Mouse (Mus musculus) CH12.LX (cell line): Measurements from ENCODE around the gene Myo1d. TPM values are rescaled to one million over a fixed set of nuclear protein-coding genes. Genes with fewer than 3 reads are reported as not detected.

Experiments
- DNase-seq: peaks from one replicate; pipeline ENCODE4 v3.0.0-alpha.2; 2013; ENCODE audit errors: extremely low read depth
- H3K27ac ChIP-seq: 2 replicates; pipeline ENCODE4 v1.5.1; 2012; ENCODE audit warnings: low read depth, mild to moderate bottlenecking, control low read depth, moderate library complexity; ENCODE audit not compliant: insufficient read depth
- H3K27me3 ChIP-seq: replicated peaks from 2 replicates; pipeline ENCODE3; 2012; ENCODE audit warnings: inconsistent platforms
- H3K36me3 ChIP-seq, 2 experiments: replicated peaks in 1 of 2; 2 replicates each; pipeline versions ENCODE3 to v1.6.1; 2012; ENCODE audit warnings: inconsistent platforms in 1 of 2, low read length in 1 of 2, mild to moderate bottlenecking in 1 of 2, mixed read lengths in 1 of 2, moderate library complexity in 1 of 2; ENCODE audit not compliant: control insufficient read depth in 1 of 2, insufficient read depth in 1 of 2
- H3K4me1 ChIP-seq, 2 experiments: 2 replicates each; pipeline ENCODE4 v1.6.1; 2012; ENCODE audit warnings: inconsistent platforms in 1 of 2, moderate library complexity in 1 of 2; ENCODE audit not compliant: insufficient read depth in 2 of 2, control insufficient read depth in 1 of 2
- H3K4me2 ChIP-seq: 2 replicates; pipeline ENCODE4 v1.6.1; 2012; ENCODE audit warnings: low read depth, mild to moderate bottlenecking, control low read depth; ENCODE audit not compliant: poor library complexity, insufficient read depth, severe bottlenecking
- H3K4me3 ChIP-seq, 3 experiments: fragments of 150-350 bp in 1 of 3; sonication (generic) in 1 of 3; replicated peaks in 1 of 3; 2 replicates each; pipeline versions ENCODE3 to v1.5.1; 2011 to 2012; ENCODE audit warnings: low read depth in 2 of 3, low read length in 2 of 3, mild to moderate bottlenecking in 2 of 3, moderate library complexity in 2 of 3, control low read depth in 1 of 3, improper control_type of control experiment in 1 of 3, inconsistent platforms in 1 of 3, mixed read lengths in 1 of 3; ENCODE audit not compliant: poor library complexity in 1 of 3
- H3K79me2 ChIP-seq: replicated peaks from 2 replicates; pipeline ENCODE4 v1.6.1; 2012; ENCODE audit warnings: mild to moderate bottlenecking, moderate library complexity; ENCODE audit not compliant: control insufficient read depth, poor library complexity, insufficient read depth, severe bottlenecking; ENCODE audit errors: extremely low read depth
- H3K9ac ChIP-seq: 2 replicates; pipeline ENCODE4 v1.6.1; 2012; ENCODE audit warnings: low read depth, mild to moderate bottlenecking, control low read depth, moderate library complexity; ENCODE audit not compliant: insufficient read depth
- H3K9me3 ChIP-seq: replicated peaks from 2 replicates; pipeline ENCODE3; 2012; ENCODE audit warnings: low read length, inconsistent platforms, mixed read lengths
- ELF1 ChIP-seq: IDR thresholded peaks from 2 replicates; pipeline ENCODE4 v1.6.1; 2014; ENCODE audit warnings: low read depth, mild to moderate bottlenecking, inconsistent platforms, low read length, improper control_type of control experiment
- EP300 ChIP-seq: IDR thresholded peaks from 2 replicates; pipeline ENCODE4 v1.6.1; 2011; ENCODE audit warnings: low read length, improper control_type of control experiment
- HCFC1 ChIP-seq: IDR thresholded peaks from 2 replicates; pipeline ENCODE4 v1.6.1; 2012; ENCODE audit warnings: low read depth, mild to moderate bottlenecking, inconsistent platforms, low read length, improper control_type of control experiment
- JUN ChIP-seq: IDR thresholded peaks from 2 replicates; pipeline ENCODE4 v1.6.1; 2011; ENCODE audit warnings: low read depth, mild to moderate bottlenecking, low read length, improper control_type of control experiment, moderate library complexity; ENCODE audit not compliant: insufficient read depth
- JUND ChIP-seq: conservative IDR thresholded peaks from 2 replicates; pipeline ENCODE4 v1.6.1; 2011; ENCODE audit warnings: low read depth, low read length, improper control_type of control experiment
- KAT2A ChIP-seq: IDR thresholded peaks from 2 replicates; pipeline ENCODE4 v1.6.1; 2012; ENCODE audit warnings: low read length, improper control_type of control experiment, inconsistent platforms; ENCODE audit not compliant: insufficient replicate concordance
- MAX ChIP-seq: IDR thresholded peaks from 2 replicates; pipeline ENCODE4 v1.6.1; 2011; ENCODE audit warnings: low read length, improper control_type of control experiment
- MEF2A ChIP-seq: IDR thresholded peaks from 2 replicates; pipeline ENCODE4 v1.6.1; 2014; ENCODE audit warnings: low read depth, mild to moderate bottlenecking, inconsistent platforms, low read length, improper control_type of control experiment, borderline replicate concordance
- MXI1 ChIP-seq: IDR thresholded peaks from 2 replicates; pipeline ENCODE4 v1.6.1; 2011; ENCODE audit warnings: mild to moderate bottlenecking, low read depth, low read length, improper control_type of control experiment
- MYC ChIP-seq: IDR thresholded peaks from 2 replicates; pipeline ENCODE4 v1.6.1; 2011; ENCODE audit warnings: low read depth, mild to moderate bottlenecking, improper control_type of control experiment, low read length
- NELFE ChIP-seq: IDR thresholded peaks from 2 replicates; pipeline ENCODE4 v1.6.1; 2011; ENCODE audit warnings: low read depth, low read length, improper control_type of control experiment
- NRF1 ChIP-seq: IDR thresholded peaks from 2 replicates; pipeline ENCODE4 v1.6.1; 2014; ENCODE audit warnings: low read depth, mild to moderate bottlenecking, inconsistent platforms, low read length, improper control_type of control experiment, moderate library complexity
- POLR2A ChIP-seq: IDR thresholded peaks from 2 replicates; pipeline ENCODE4 v1.6.1; 2011; ENCODE audit warnings: low read depth, mild to moderate bottlenecking, improper control_type of control experiment, low read length
- TBP ChIP-seq: conservative IDR thresholded peaks from 2 replicates; pipeline ENCODE4 v1.6.1; 2011; ENCODE audit warnings: low read depth, low read length, improper control_type of control experiment
- UBTF ChIP-seq: IDR thresholded peaks from 2 replicates; pipeline ENCODE4 v1.6.1; 2012; ENCODE audit warnings: low read depth, mild to moderate bottlenecking, inconsistent platforms, low read length, improper control_type of control experiment, moderate library complexity
- ZC3H11A ChIP-seq: IDR thresholded peaks from 2 replicates; pipeline ENCODE4 v1.6.1; 2012; ENCODE audit warnings: low read depth, mild to moderate bottlenecking, inconsistent platforms, low read length, improper control_type of control experiment
- dilution Hi-C: fragments of 300-500 bp; cut with MboI; formaldehyde crosslinking; loops from 2 replicates; pipeline ENCODE4 v1.14.3; 2020; ENCODE audit warnings: low sequenced_read_pairs; ENCODE audit not compliant: extremely low pct_unique_long_range_greater_than_20kb, extremely low pct_ligation_motif_present
- in situ Hi-C: fragments of 300-500 bp; cut with MboI; formaldehyde crosslinking; loops from 3 replicates; pipeline ENCODE4 v1.14.3; 2019; ENCODE audit warnings: low sequenced_read_pairs, low pct_ligation_motif_present, low pct_unique_long_range_greater_than_20kb, mixed read lengths
- polyA plus RNA-seq: library from polyadenylated mRNA; unstranded; fragments of >175 nt; gene quantifications from 2 replicates; pipeline ENCODE4 v1.2.1, GENCODE M21; 2012; ENCODE audit warnings: low read depth; ENCODE audit not compliant: insufficient read length
- total RNA-seq, 2 experiments: library from RNA; depleted of rRNA; stranded (reverse); fragments of 300-350 nt in 1 of 2; fragments of >200 nt in 1 of 2; gene quantifications; 2 replicates each; pipeline ENCODE4 v1.2.3; 2012 to 2014

Myo1d gene
- total and polyA plus RNA-seq, 3 experiments: 2.2 to 5.6 (median 2.9) TPM

DNA sequence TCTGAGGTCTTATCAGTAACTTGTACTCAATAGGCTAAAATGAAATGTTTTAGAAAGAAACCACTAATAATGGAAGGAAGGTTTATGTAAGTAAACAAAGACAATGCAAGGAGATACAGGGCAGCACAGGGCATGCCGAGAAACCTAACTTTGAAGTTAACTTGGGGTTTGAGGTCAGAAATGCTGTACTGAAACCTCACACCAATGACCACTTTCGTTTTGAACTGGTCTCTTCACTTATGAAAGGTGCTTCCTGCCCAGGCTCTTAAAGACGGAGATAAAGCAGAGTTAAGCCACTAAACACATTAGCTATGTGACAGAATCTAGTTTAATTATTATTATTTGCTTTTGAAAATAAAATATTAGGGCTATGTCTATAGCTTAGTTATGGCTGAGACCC is 204.0 kb downstream of the Myo1d start (continued):
- no peak for TF ChIP-seq TBP
- peak; percentile 85 for TF ChIP-seq MEF2A
- TF ChIP-seq MXI1: 0 out of 2 replicates have a peak, but pooled peaks have one; percentile 62
- TF ChIP-seq MYC: peak; percentile 78
- TF ChIP-seq NRF1: no peak
- no peak for TF ChIP-seq HCFC1
- peak; percentile 58; the same call in 1 of the 2 replicates for TF ChIP-seq JUND
- no peak for TF ChIP-seq MAX
- no peak for TF ChIP-seq ZC3H11A
- no peak for TF ChIP-seq NELFE
- TF ChIP-seq, all 38 proteins: peak for 16

DNA sequence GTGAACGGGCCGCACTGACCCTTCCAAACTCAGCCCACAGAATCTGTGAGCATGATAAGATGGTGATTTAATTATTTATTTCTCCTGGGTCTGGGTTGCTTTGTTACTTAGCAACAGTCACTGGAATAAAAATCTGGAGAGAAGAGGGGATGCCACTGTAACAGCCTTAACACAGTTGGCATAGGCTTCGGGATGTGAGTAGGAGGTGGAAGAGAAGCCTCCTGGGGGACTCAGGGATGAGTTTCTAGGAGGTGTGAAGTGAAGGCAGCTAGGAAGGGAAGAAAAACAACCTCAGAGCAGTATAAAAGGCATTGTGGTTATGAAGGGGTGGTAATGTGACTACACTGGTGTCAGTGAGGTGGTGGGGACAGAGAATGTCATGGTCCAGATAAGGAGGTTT is 213.5 kb downstream of the Myo1d start:
- Histone ChIP-seq H3K36me3 (no peaks in the 10 kb centered on the region), H3K9me3 (no peaks in the 10 kb centered on the region), H3K4me1 (peaks cover 3 to 9% of the 10 kb centered on the region in 2 experiments; a peak in 3 of 4 replicates), H3K27ac (no peak overlapping the region), H3K9ac (no peak overlapping the region), H3K4me3 (no peak overlapping the region), H3K4me2 (no peak overlapping the region)
- DNase-seq: no peak
- in situ Hi-C loops (no loop called here), dilution Hi-C loops (no loop called here)
- TF ChIP-seq JUN (no peak), EP300 (no peak), KAT2A (no peak), ELF1 (no peak), UBTF (no peak)
- TF ChIP-seq, all 38 proteins: peak for 0
- no peaks in the 10 kb centered on the region for H3K79me2 ChIP-seq
- H3K27me3 ChIP-seq: peaks cover 7% of the 10 kb centered on the region

GRCm38 (mm10) chr11:80564975-80565965 is 214.6 kb downstream of the Myo1d start:
- in situ Hi-C loops: loop anchor here (5.0 kb wide), 1 partner anchor 58 kb away; no protein-coding TSS in a partner anchor
- dilution Hi-C loops: no loop called here
- no peak for DNase-seq
- TF ChIP-seq POLR2A (no peak), MEF2A (no peak), KAT2A (no peak), JUN (no peak)
- no peaks in the 10 kb centered on the region for H3K36me3 ChIP-seq
- H3K27me3 ChIP-seq: peaks cover 7% of the 10 kb centered on the region
- no peaks in the 10 kb centered on the region for H3K9me3 ChIP-seq
- peaks cover 3 to 14% of the 10 kb centered on the region in 2 experiments; a peak in 3 of 4 replicates for H3K4me1 ChIP-seq
- no peak overlapping the region for H3K4me3 ChIP-seq
- H3K79me2 ChIP-seq: no peaks in the 10 kb centered on the region
- no peak overlapping the region for H3K4me2 ChIP-seq
- H3K9ac ChIP-seq: no peak overlapping the region
- H3K27ac ChIP-seq: no peak overlapping the region
